Mouse (Mus musculus): Measurements from ENCODE around the gene Tmed6.

- TF ChIP-seq HCFC1 (IDR thresholded peaks at IDR 0.05; ENCODE audit: borderline replicate concordance, insufficient read depth, low read length) (no peak), MAFK (IDR thresholded peaks at IDR 0.05; ENCODE audit: insufficient read depth, low read depth, low read length) (no peak)
Observed at GRCm38 (mm10) chr8:107115008-107115320, 49.5 kb upstream of the Tmed6 start.
